Mouse (Mus musculus) liver, embryonic 11.5 days (tissue): ENCODE data around the gene Best3. TPM values are rescaled to one million over a fixed set of nuclear protein-coding genes. Genes with fewer than 3 reads are reported as not detected.

Source experiments
- polyA plus RNA-seq: library from polyadenylated mRNA; unstranded; fragments of >200 nt; fragmentation: Nextera tagmentation; extraction: Ambion mirVana; gene quantifications from 2 replicates; pipeline ENCODE4 v1.2.1, GENCODE M21; 2014

The Best3 gene
- polyA plus RNA-seq, 1 experiment from 2014 or later = not detected

Other genes with a start within 250 kb of the Best3 start
- 0.08 and 0.16 TPM in 2 replicates for gene Myrfl, start 89.4 kb upstream of the Best3 start, polyA plus RNA-seq
- gene Rab3ip, start 35.5 kb upstream of the Best3 start, polyA plus RNA-seq = 16.2 and 17.1 TPM in 2 replicates
- not detected in 2 replicates for gene Gm10271, start 13.7 kb upstream of the Best3 start, polyA plus RNA-seq
- gene Lrrc10, start 59.0 kb downstream of the Best3 start, polyA plus RNA-seq = 0.21 and 0.23 TPM in 2 replicates
- gene Cct2, start 77.5 kb downstream of the Best3 start, polyA plus RNA-seq = 414 and 416 TPM in 2 replicates
- 21.3 and 23.5 TPM in 2 replicates for gene Frs2, start 162.2 kb downstream of the Best3 start, polyA plus RNA-seq
- gene Yeats4, start 238.2 kb downstream of the Best3 start, polyA plus RNA-seq = 83.2 and 85.4 TPM in 2 replicates